Mouse (Mus musculus): ENCODE measurements around the gene Prr29. TPM values are rescaled to one million over a fixed set of nuclear protein-coding genes. Genes with fewer than 3 reads are reported as not detected.
"Not testable (repeated sequence)": the region's sequence is repeated elsewhere in the genome, so short reads cannot be mapped to it uniquely, and the experiment has no call there.

Prr29 gene
- total and polyA plus RNA-seq, 3 experiments = 0.61 TPM; not detected in 2

GRCm38 (mm10) chr11:106392597-106393330, 27.5 kb downstream of the Prr29 start (continued):
- no peak for TF ChIP-seq UBTF (IDR thresholded peaks at IDR 0.05; ENCODE audit: borderline replicate concordance, insufficient read depth, low read depth, low read length)
- no peak for TF ChIP-seq JUND (IDR thresholded peaks at IDR 0.05; ENCODE audit: low read depth, low read length)
- TF ChIP-seq NRF1 (IDR thresholded peaks at IDR 0.05; ENCODE audit: insufficient read depth, low read depth, low read length, poor library complexity, severe bottlenecking) = no peak

GRCm38 (mm10) chr11:106393331-106393616, 28.0 kb downstream of the Prr29 start:
- TF ChIP-seq JUND (IDR thresholded peaks at IDR 0.05; ENCODE audit: low read depth, low read length) (no peak), BHLHE40 (IDR thresholded peaks at IDR 0.05; ENCODE audit: borderline replicate concordance, low read depth, low read length) (no peak), ZMIZ1 (IDR thresholded peaks at IDR 0.05; ENCODE audit: low read depth, low read length) (no peak)
- H3K79me2 ChIP-seq (ENCODE audit: control insufficient read depth, insufficient read depth, low read length, poor library complexity) = no peaks in the 10 kb centered on the region
- peaks cover 2 to 20% of the 10 kb centered on the region in 2 experiments; a peak in 2 of 4 replicates for H3K36me3 ChIP-seq (ENCODE audit: control insufficient read depth in 1 of 2, insufficient read depth in 2 of 2, low read length in 2 of 2)
- no peak overlapping the region for H3K9ac ChIP-seq (ENCODE audit: control insufficient read depth, low read depth, low read length, poor library complexity, severe bottlenecking)
- H3K9me3 ChIP-seq (replicated peaks; ENCODE audit: insufficient read depth, low read length) = no peaks in the 10 kb centered on the region
- H3K4me1 ChIP-seq (ENCODE audit: control insufficient read depth in 1 of 2, insufficient read depth in 2 of 2, low read length in 2 of 2) = peaks cover 9 to 18% of the 10 kb centered on the region in 2 experiments
- no peaks in the 10 kb centered on the region for H3K27me3 ChIP-seq (ENCODE audit: control insufficient read depth in 1 of 2, insufficient read depth in 2 of 2, low read length in 2 of 2)
- H3K4me3 ChIP-seq (ENCODE audit: control insufficient read depth in 1 of 2, insufficient read depth in 1 of 2, low read depth in 2 of 2, low read length in 2 of 2) = no peak overlapping the region
- DNase-seq (ENCODE audit: low read depth, low spot score) = no peak
- no peak overlapping the region for H3K27ac ChIP-seq (ENCODE audit: control insufficient read depth, low read depth, low read length)

- H3K9me3 ChIP-seq (replicated peaks; ENCODE audit: insufficient read depth, low read length); H3K27ac ChIP-seq (ENCODE audit: control insufficient read depth, low read depth, low read length); DNase-seq (ENCODE audit: low read depth, low spot score); H3K9ac ChIP-seq (ENCODE audit: control insufficient read depth, low read depth, low read length, poor library complexity, severe bottlenecking); H3K4me3 ChIP-seq (ENCODE audit: control insufficient read depth in 1 of 2, insufficient read depth in 1 of 2, low read depth in 2 of 2, low read length in 2 of 2); H3K27me3 ChIP-seq (ENCODE audit: control insufficient read depth in 1 of 2, insufficient read depth in 2 of 2, low read length in 2 of 2); H3K79me2 ChIP-seq (ENCODE audit: control insufficient read depth, insufficient read depth, low read length, poor library complexity): not testable (repeated sequence)
- H3K4me1 ChIP-seq (ENCODE audit: control insufficient read depth in 1 of 2, insufficient read depth in 2 of 2, low read length in 2 of 2) = peaks cover 9 to 12% of the 10 kb centered on the region in 2 experiments
- H3K36me3 ChIP-seq (ENCODE audit: control insufficient read depth in 1 of 2, insufficient read depth in 2 of 2, low read length in 2 of 2) = peaks cover 2 to 16% of the 10 kb centered on the region in 2 experiments; a peak in 2 of 4 replicates
Observed at GRCm38 (mm10) chr11:106394055-106394454, 28.8 kb downstream of the Prr29 start.

DNA sequence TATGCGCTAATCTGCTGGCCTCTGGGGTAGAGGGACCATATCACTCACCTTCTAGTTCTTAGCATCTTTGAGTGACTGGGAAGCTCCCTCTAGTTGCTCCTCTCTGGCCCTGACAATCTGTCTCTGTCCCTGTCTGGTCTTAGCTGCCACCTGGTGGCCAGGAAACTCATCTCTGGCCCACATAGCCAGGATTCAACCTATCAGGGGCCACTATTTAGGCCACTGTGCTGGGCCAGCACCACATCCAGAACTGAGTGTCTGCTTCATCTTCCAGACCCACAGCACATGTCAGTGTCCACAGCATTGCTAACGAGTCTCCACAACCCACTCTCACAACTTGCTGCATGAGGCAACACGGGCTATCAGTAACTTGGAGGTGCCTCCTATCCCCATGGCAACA, 32.4 kb downstream of the Prr29 start:
- peaks cover 2 to 4% of the 10 kb centered on the region in 2 experiments; a peak in 2 of 4 replicates for H3K36me3 ChIP-seq (ENCODE audit: control insufficient read depth in 1 of 2, insufficient read depth in 2 of 2, low read length in 2 of 2)
- no peak overlapping the region for H3K27ac ChIP-seq (ENCODE audit: control insufficient read depth, low read depth, low read length)
- H3K9me3 ChIP-seq (replicated peaks; ENCODE audit: insufficient read depth, low read length) = no peaks in the 10 kb centered on the region
- TF ChIP-seq SMC3 (IDR thresholded peaks at IDR 0.05; ENCODE audit: low read depth, low read length) (peak; percentile 79), RCOR1 (IDR thresholded peaks at IDR 0.05; ENCODE audit: low read depth, low read length) (no peak), NELFE (IDR thresholded peaks at IDR 0.05; ENCODE audit: low read depth, low read length) (0 out of 2 replicates have a peak, but pooled peaks have one; percentile 19), RAD21 (IDR thresholded peaks at IDR 0.05; ENCODE audit: low read depth, low read length) (peak; percentile 54), CTCF (IDR thresholded peaks at IDR 0.05 in 2 of 3, conservative IDR thresholded peaks at IDR 0.05 in 1 of 3; ENCODE audit: control insufficient read depth in 1 of 3, insufficient read depth in 1 of 3, low read depth in 2 of 3, low read length in 3 of 3, poor library complexity in 1 of 3, severe bottlenecking in 1 of 3) (peak; percentile 46 to 75 (median 63)), SIN3A (IDR thresholded peaks at IDR 0.05; ENCODE audit: low read length) (0 out of 2 replicates have a peak, but pooled peaks have one; percentile 17), ZC3H11A (IDR thresholded peaks at IDR 0.05; ENCODE audit: low read depth, low read length) (no peak; the same call in 1 of the 2 replicates)
- H3K4me3 ChIP-seq (ENCODE audit: control insufficient read depth in 1 of 2, insufficient read depth in 1 of 2, low read depth in 2 of 2, low read length in 2 of 2) = no peak overlapping the region
- H3K79me2 ChIP-seq (ENCODE audit: control insufficient read depth, insufficient read depth, low read length, poor library complexity) = no peaks in the 10 kb centered on the region
- no peak overlapping the region for H3K9ac ChIP-seq (ENCODE audit: control insufficient read depth, low read depth, low read length, poor library complexity, severe bottlenecking)
- no peaks in the 10 kb centered on the region for H3K27me3 ChIP-seq (ENCODE audit: control insufficient read depth in 1 of 2, insufficient read depth in 2 of 2, low read length in 2 of 2)
- peak; percentile 53 for DNase-seq (ENCODE audit: low read depth, low spot score)
- no peaks in the 10 kb centered on the region for H3K4me1 ChIP-seq (ENCODE audit: control insufficient read depth in 1 of 2, insufficient read depth in 2 of 2, low read length in 2 of 2)

Data from MEL (cell line).